Mouse (Mus musculus) forebrain, embryonic 15.5 days (tissue): ENCODE results near the gene Rnf180. TPM values are rescaled to one million over a fixed set of nuclear protein-coding genes. Genes with fewer than 3 reads are reported as not detected.

ENCODE experiments used
- ATAC-seq: fragments of 200-750 bp; cut with Nextera tagmentation; replicated peaks from 2 replicates; pipeline ENCODE4 v1.8.0; 2017; ENCODE audit warnings: mild to moderate bottlenecking, moderate TSS enrichment, moderate library complexity
- H3K27ac ChIP-seq: fragments of 300-500 bp; sonication (generic); replicated peaks from 2 replicates; pipeline ENCODE4 v1.5.1; 2015; ENCODE audit warnings: mild to moderate bottlenecking, inconsistent platforms
- H3K27me3 ChIP-seq: fragments of 300-500 bp; sonication (generic); 2 replicates; pipeline ENCODE4 v1.6.1; 2015; ENCODE audit warnings: inconsistent platforms
- H3K36me3 ChIP-seq: fragments of 300-500 bp; sonication (generic); 2 replicates; pipeline ENCODE4 v1.6.1; 2015; ENCODE audit warnings: mild to moderate bottlenecking, inconsistent platforms
- H3K4me1 ChIP-seq: fragments of 300-500 bp; sonication (generic); 2 replicates; pipeline ENCODE4 v1.6.1; 2015; ENCODE audit warnings: inconsistent platforms
- H3K4me2 ChIP-seq: fragments of 300-500 bp; sonication (generic); replicated peaks from 2 replicates; pipeline ENCODE4 v1.6.1; 2015; ENCODE audit warnings: mild to moderate bottlenecking, inconsistent platforms
- H3K4me3 ChIP-seq: fragments of 300-500 bp; sonication (generic); 2 replicates; pipeline ENCODE4 v1.5.1; 2015; ENCODE audit warnings: mild to moderate bottlenecking, inconsistent platforms
- H3K9ac ChIP-seq: fragments of 300-500 bp; sonication (generic); replicated peaks from 2 replicates; pipeline ENCODE4 v1.6.1; 2015; ENCODE audit warnings: mild to moderate bottlenecking, inconsistent platforms
- H3K9me3 ChIP-seq: fragments of 300-500 bp; sonication (generic); 2 replicates; pipeline ENCODE4 v1.6.1; 2016; ENCODE audit warnings: inconsistent platforms
- WGBS: fragments of 180-500 bp; shearing (Covaris S2); methylation state at CpG from one replicate; pipeline ENCODE4 v1.1.7; 2015; ENCODE audit warnings: mixed read lengths; 5-methylcytosine and 5-hydroxymethylcytosine counted together
- polyA plus RNA-seq: library from polyadenylated mRNA; unstranded; fragments of >200 nt; fragmentation: Nextera tagmentation; extraction: Ambion mirVana; gene quantifications from 2 replicates; pipeline ENCODE4 v1.2.1, GENCODE M21; 2015

Gene Rnf180
- polyA plus RNA-seq, 1 experiment from 2014 or later = 43.7 TPM

DNA sequence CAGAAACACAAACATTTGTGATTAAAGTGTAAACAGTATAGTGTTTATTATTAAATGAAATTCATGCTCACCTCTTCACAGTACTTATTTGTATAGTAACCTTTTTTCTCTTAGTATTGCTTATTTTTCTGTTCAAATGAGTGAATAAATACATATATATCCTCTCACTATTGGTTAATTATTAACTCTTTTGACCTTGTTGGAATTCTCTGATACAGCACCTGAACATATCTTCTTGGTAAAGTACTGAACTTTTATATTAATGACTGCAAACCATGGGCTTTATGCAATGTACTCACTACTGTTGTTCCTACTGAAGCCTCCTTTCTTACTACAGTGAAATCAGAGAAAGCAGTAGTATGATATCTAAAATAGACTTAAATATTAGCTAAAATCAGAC lies 173.0 kb downstream of the Rnf180 start:
- no peak for ATAC-seq
- H3K27ac ChIP-seq = no peak overlapping the region
- no peaks in the 10 kb centered on the region for H3K9me3 ChIP-seq
- H3K4me1 ChIP-seq = no peaks in the 10 kb centered on the region
- H3K4me3 ChIP-seq = no peak overlapping the region
- no peak overlapping the region for H3K4me2 ChIP-seq
- H3K27me3 ChIP-seq = no peaks in the 10 kb centered on the region
- H3K9ac ChIP-seq = no peak overlapping the region
- H3K36me3 ChIP-seq = no peaks in the 10 kb centered on the region

DNA sequence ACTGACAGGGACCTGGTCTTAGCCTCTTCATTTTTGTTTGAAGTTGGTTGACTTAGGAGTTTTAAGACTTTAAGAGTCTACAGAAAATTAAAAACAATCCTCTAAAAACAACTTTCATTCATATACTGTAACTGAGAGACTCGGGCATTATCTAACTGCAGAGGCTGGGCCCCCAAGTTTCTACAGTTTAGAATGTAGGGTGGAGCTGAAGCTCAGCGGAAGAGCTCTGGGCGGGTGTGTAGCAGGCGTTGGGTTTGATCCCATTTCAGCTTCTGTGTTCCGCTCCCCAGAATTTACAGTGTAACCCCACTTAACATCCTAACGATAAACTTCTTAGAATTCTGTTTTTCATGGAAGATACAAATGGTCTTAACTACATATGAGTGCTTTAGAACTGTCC lies 183.0 kb downstream of the Rnf180 start:
- Histone ChIP-seq H3K4me3 (no peak overlapping the region), H3K36me3 (no peaks in the 10 kb centered on the region), H3K27ac (no peak overlapping the region), H3K27me3 (no peaks in the 10 kb centered on the region), H3K4me1 (no peaks in the 10 kb centered on the region), H3K4me2 (no peak overlapping the region), H3K9me3 (no peaks in the 10 kb centered on the region), H3K9ac (no peak overlapping the region)
- ATAC-seq = no peak
- WGBS = 87% methylated on average over 6 of the region's 6 CpGs

DNA sequence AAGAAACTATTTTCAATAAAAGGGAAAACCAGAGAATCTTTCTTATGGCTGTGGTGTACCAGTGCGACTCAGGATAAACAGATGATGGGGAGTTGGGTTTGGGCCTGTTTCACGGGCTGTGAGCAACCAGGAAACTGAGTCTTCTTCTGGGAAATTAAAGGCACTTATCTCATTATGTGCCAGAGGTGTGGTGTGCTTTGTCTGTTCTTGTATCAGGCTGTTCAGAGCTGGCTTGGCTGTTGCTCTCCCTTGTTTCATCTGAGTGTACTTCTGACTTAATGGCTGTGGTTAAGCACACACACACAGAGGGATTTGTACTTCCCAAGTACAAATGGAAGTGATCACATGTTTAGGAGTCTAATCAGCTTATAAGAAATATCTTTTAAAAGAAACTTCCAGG lies 190.2 kb downstream of the Rnf180 start:
- no peaks in the 10 kb centered on the region for H3K36me3 ChIP-seq
- 76% methylated on average over 2 of the region's 2 CpGs for WGBS
- H3K9me3 ChIP-seq = no peaks in the 10 kb centered on the region
- no peak overlapping the region for H3K4me2 ChIP-seq
- H3K4me3 ChIP-seq = no peak overlapping the region
- H3K4me1 ChIP-seq = no peaks in the 10 kb centered on the region
- H3K27ac ChIP-seq = no peak overlapping the region
- ATAC-seq = no peak
- no peaks in the 10 kb centered on the region for H3K27me3 ChIP-seq
- H3K9ac ChIP-seq = no peak overlapping the region

DNA sequence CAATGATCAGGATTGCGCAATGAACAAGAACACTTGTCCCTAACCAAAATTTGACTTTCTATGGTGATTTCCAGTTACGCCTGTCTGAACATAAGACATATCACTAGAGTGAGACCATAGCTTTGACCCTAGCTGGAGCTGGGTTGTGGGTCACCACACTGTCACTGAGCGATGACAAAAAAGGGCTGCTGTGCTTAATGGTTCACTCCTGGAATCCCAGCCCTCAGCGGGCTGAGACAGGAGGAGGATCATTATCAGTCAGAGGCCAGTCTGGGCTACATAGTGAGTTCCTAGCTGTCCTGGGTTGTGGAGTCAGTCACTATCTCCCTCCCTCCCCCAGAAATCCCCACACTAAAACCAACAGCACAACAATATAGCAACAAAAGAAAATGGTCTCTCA lies 193.9 kb downstream of the Rnf180 start:
- no peaks in the 10 kb centered on the region for H3K36me3 ChIP-seq

DNA sequence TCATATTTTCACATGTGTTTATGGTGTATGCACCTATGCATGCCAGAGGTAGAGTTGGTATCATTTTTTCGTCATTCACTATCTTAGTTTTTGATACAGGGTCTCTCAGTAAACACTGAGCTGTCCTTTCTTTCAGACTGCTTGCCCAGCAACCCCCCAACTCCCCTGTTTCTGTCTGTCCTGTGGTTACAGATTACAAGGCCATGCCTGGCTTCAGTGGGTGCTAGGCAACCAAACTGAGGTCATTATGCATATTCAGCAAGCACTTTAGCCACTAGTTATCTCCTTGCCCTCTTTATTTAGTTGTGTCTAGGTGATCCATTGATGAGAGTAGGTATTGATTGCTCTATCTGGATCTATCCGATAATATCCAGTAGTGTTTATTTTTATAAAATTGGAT lies 198.3 kb downstream of the Rnf180 start:
- ATAC-seq = no peak
- Histone ChIP-seq H3K4me2 (no peak overlapping the region), H3K9me3 (no peaks in the 10 kb centered on the region), H3K27ac (no peak overlapping the region), H3K9ac (no peak overlapping the region), H3K4me1 (no peaks in the 10 kb centered on the region), H3K27me3 (no peaks in the 10 kb centered on the region), H3K36me3 (no peaks in the 10 kb centered on the region), H3K4me3 (no peak overlapping the region)
- WGBS = 79% methylated on average over 2 of the region's 2 CpGs

More for the DNA sequence above, 193.9 kb downstream of the Rnf180 start:
- ATAC-seq = no peak
- WGBS = 89% methylated on average over 4 of the region's 4 CpGs
- Histone ChIP-seq H3K27ac (no peak overlapping the region), H3K9me3 (no peaks in the 10 kb centered on the region), H3K27me3 (no peaks in the 10 kb centered on the region), H3K4me3 (no peak overlapping the region), H3K4me2 (no peak overlapping the region), H3K4me1 (no peaks in the 10 kb centered on the region), H3K9ac (no peak overlapping the region)

DNA sequence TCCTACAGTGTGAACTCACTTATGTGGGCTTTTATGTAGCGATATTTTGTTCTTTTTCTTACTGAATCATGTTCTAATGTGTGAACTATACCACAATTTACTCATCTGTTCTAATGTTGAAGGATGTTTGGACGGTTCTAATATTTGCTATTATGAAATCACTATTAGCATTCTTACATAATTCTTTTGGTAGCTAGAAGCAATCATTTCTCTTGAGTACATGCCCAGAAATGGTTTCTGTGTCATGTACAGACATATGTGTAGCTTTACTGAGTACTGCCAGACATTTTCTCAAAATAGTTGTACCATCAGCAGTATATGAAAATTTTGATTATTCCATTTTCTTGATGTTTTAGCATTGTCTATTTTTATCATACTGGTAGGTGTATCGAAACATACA lies 205.3 kb downstream of the Rnf180 start:
- 89% methylated on average over 3 of the region's 3 CpGs for WGBS
- Histone ChIP-seq H3K4me1 (no peaks in the 10 kb centered on the region), H3K27me3 (no peaks in the 10 kb centered on the region), H3K27ac (no peak overlapping the region), H3K4me2 (no peak overlapping the region), H3K9me3 (no peaks in the 10 kb centered on the region), H3K4me3 (no peak overlapping the region), H3K36me3 (no peaks in the 10 kb centered on the region), H3K9ac (no peak overlapping the region)
- ATAC-seq = no peak

DNA sequence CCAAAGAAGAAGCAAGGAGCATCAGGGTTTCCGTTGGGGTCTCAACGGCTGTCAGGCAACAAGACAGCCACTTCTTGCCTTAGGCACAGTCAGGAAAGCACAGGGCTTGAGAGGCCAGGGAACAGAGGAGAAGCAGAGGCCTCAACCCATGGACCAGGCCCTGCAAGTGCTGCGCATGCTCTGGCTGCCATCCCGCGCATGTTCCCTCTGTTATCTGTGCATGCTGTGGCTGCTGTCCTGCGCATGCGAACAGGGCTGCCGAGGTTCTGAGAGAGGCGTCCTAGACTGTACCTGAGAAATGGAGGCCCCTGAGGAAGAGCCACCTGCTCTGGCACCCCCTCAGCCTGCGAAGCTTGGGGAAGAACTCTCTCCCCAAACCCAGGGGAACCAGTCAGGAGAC lies 212.8 kb downstream of the Rnf180 start, which contains the start of gene 4933425L06Rik:
TSS of gene 4933425L06Rik (plus strand) at position 261 of the 400 bp plus-strand sequence.
- no peak within 1 kb of the TSS for H3K4me2 ChIP-seq
- no peaks in the 10 kb centered on the region for H3K4me1 ChIP-seq
- no peak within 1 kb of the TSS for H3K4me3 ChIP-seq
- H3K9me3 ChIP-seq = no peaks in the 10 kb centered on the region
- no peak within 1 kb of the TSS for H3K27ac ChIP-seq
- H3K27me3 ChIP-seq = no peaks in the 10 kb centered on the region
- no peaks in the 10 kb centered on the region for H3K36me3 ChIP-seq
- H3K9ac ChIP-seq = no peak within 1 kb of the TSS
- 91% methylated on average over 10 of the region's 10 CpGs for WGBS
- ATAC-seq = no peak

Other genes starting within 250 kb of the Rnf180 start
- 5.2 TPM in 2 replicates for gene Rgs7bp, start 239.9 kb downstream of the Rnf180 start, polyA plus RNA-seq
- 0.08 TPM in 1 of 2 replicates, not detected in the other for gene 4933425L06Rik, start 212.7 kb downstream of the Rnf180 start, polyA plus RNA-seq
- gene Htr1a, start 148.8 kb upstream of the Rnf180 start, polyA plus RNA-seq = 1.0 and 1.3 TPM in 2 replicates